Mouse (Mus musculus): ENCODE measurements around the gene Zfp648.

- TF ChIP-seq EP300 (IDR thresholded peaks at IDR 0.05; ENCODE audit: low read depth) = no peak
- no peak for TF ChIP-seq CTCF (IDR thresholded peaks at IDR 0.05; ENCODE audit: low read depth)
Observed at GRCm38 (mm10) chr1:154188631-154189030, 12.4 kb upstream of the Zfp648 start.
